Mouse (Mus musculus): Measurements from ENCODE around the gene Mcts1. TPM values are rescaled to one million over a fixed set of nuclear protein-coding genes. Genes with fewer than 3 reads are reported as not detected.

Mcts1 gene
- polyA plus RNA-seq, 1 experiment from 2014 or later, result 83.2 TPM

GRCm38 (mm10) chrX:38583261-38583660 lies 17.1 kb upstream of the Mcts1 start:
- DNase-seq (ENCODE audit: low spot score) (no peak), ATAC-seq (ENCODE audit: insufficient number of reproducible peaks, low FRiP score, low TSS enrichment, low read depth) (no peak)
- no peaks in the 10 kb centered on the region for H3K4me1 ChIP-seq (ENCODE audit: control insufficient read depth, insufficient read depth, low read length)
- no peaks in the 10 kb centered on the region for H3K27me3 ChIP-seq (ENCODE audit: control insufficient read depth, insufficient read depth, low read length)
- H3K4me3 ChIP-seq (ENCODE audit: low read depth, low read length), result no peak overlapping the region
- H3K9me3 ChIP-seq (ENCODE audit: control insufficient read depth, low read length), result no peaks in the 10 kb centered on the region
- H3K4me2 ChIP-seq (ENCODE audit: low read depth, severe bottlenecking), result no peak overlapping the region
- no peaks in the 10 kb centered on the region for H3K36me3 ChIP-seq (ENCODE audit: control insufficient read depth, insufficient read depth, low read length)
- H3K27ac ChIP-seq (replicated peaks; ENCODE audit: low read depth, low read length), result no peak overlapping the region
- no peak overlapping the region for H3K9ac ChIP-seq (ENCODE audit: low read length)

- Histone ChIP-seq H3K4me1 (ENCODE audit: control insufficient read depth, insufficient read depth, low read length) (no peaks in the 10 kb centered on the region), H3K9ac (ENCODE audit: low read length) (no peak overlapping the region), H3K27me3 (ENCODE audit: control insufficient read depth, insufficient read depth, low read length) (no peaks in the 10 kb centered on the region), H3K36me3 (ENCODE audit: control insufficient read depth, insufficient read depth, low read length) (no peaks in the 10 kb centered on the region), H3K9me3 (ENCODE audit: control insufficient read depth, low read length) (no peaks in the 10 kb centered on the region), H3K4me2 (ENCODE audit: low read depth, severe bottlenecking) (no peak overlapping the region), H3K4me3 (ENCODE audit: low read depth, low read length) (no peak overlapping the region), H3K27ac (replicated peaks; ENCODE audit: low read depth, low read length) (no peak overlapping the region)
- 34% methylated on average over 4 of the region's 4 CpGs for WGBS
- DNase-seq (ENCODE audit: low spot score) (no peak), ATAC-seq (ENCODE audit: insufficient number of reproducible peaks, low FRiP score, low TSS enrichment, low read depth) (no peak)
These were observed 10.6 kb upstream of the Mcts1 start for GRCm38 (mm10) chrX:38589827-38590226.

GRCm38 (mm10) chrX:38591749-38592148 lies 8.6 kb upstream of the Mcts1 start:
- Histone ChIP-seq H3K4me2 (ENCODE audit: low read depth, severe bottlenecking) (no peak overlapping the region), H3K27ac (replicated peaks; ENCODE audit: low read depth, low read length) (no peak overlapping the region), H3K4me3 (ENCODE audit: low read depth, low read length) (no peak overlapping the region), H3K9me3 (ENCODE audit: control insufficient read depth, low read length) (no peaks in the 10 kb centered on the region), H3K9ac (ENCODE audit: low read length) (no peak overlapping the region), H3K27me3 (ENCODE audit: control insufficient read depth, insufficient read depth, low read length) (no peaks in the 10 kb centered on the region), H3K36me3 (ENCODE audit: control insufficient read depth, insufficient read depth, low read length) (no peaks in the 10 kb centered on the region), H3K4me1 (ENCODE audit: control insufficient read depth, insufficient read depth, low read length) (no peaks in the 10 kb centered on the region)
- WGBS, result 87% methylated on average over 3 of the region's 3 CpGs
- no peak for ATAC-seq (ENCODE audit: insufficient number of reproducible peaks, low FRiP score, low TSS enrichment, low read depth)
- DNase-seq (ENCODE audit: low spot score), result no peak

- ATAC-seq (ENCODE audit: insufficient number of reproducible peaks, low FRiP score, low TSS enrichment, low read depth), result no peak
- Histone ChIP-seq H3K4me3 (ENCODE audit: low read depth, low read length) (no peak overlapping the region), H3K27me3 (ENCODE audit: control insufficient read depth, insufficient read depth, low read length) (no peaks in the 10 kb centered on the region), H3K4me1 (ENCODE audit: control insufficient read depth, insufficient read depth, low read length) (no peaks in the 10 kb centered on the region), H3K36me3 (ENCODE audit: control insufficient read depth, insufficient read depth, low read length) (no peaks in the 10 kb centered on the region), H3K9me3 (ENCODE audit: control insufficient read depth, low read length) (no peaks in the 10 kb centered on the region), H3K4me2 (ENCODE audit: low read depth, severe bottlenecking) (no peak overlapping the region), H3K27ac (replicated peaks; ENCODE audit: low read depth, low read length) (no peak overlapping the region), H3K9ac (ENCODE audit: low read length) (no peak overlapping the region)
- peak; percentile 19 for DNase-seq (ENCODE audit: low spot score)
- 69% methylated on average over 5 of the region's 5 CpGs for WGBS
These were observed 7.0 kb upstream of the Mcts1 start for GRCm38 (mm10) chrX:38593180-38593889.

- no peak for ATAC-seq (ENCODE audit: insufficient number of reproducible peaks, low FRiP score, low TSS enrichment, low read depth)
These were observed 604 bp downstream of the Mcts1 start for GRCm38 (mm10) chrX:38600995-38601369.

GRCm38 (mm10) chrX:38634801-38635637 lies 34.6 kb downstream of the Mcts1 start, which contains the start of gene C1galt1c1:
Gene C1galt1c1, minus strand, starts transcription at chrX:38635087.
- H3K9ac ChIP-seq (ENCODE audit: low read length), result peak within 1 kb of the TSS; percentile 73
- H3K4me3 ChIP-seq (ENCODE audit: low read depth, low read length), result peak within 1 kb of the TSS; percentile 46
- DNase-seq (ENCODE audit: low spot score) (peak; percentile 87), ATAC-seq (ENCODE audit: insufficient number of reproducible peaks, low FRiP score, low TSS enrichment, low read depth) (peak; percentile 99)
- no peaks in the 10 kb centered on the region for H3K27me3 ChIP-seq (ENCODE audit: control insufficient read depth, insufficient read depth, low read length)
- no peaks in the 10 kb centered on the region for H3K36me3 ChIP-seq (ENCODE audit: control insufficient read depth, insufficient read depth, low read length)
- H3K9me3 ChIP-seq (ENCODE audit: control insufficient read depth, low read length), result no peaks in the 10 kb centered on the region
- WGBS, result 20% methylated on average over 34 of the region's 43 CpGs
- H3K27ac ChIP-seq (replicated peaks; ENCODE audit: low read depth, low read length), result peak within 1 kb of the TSS; percentile 62
- peak within 1 kb of the TSS; percentile 40 for H3K4me2 ChIP-seq (ENCODE audit: low read depth, severe bottlenecking)
- no peaks in the 10 kb centered on the region for H3K4me1 ChIP-seq (ENCODE audit: control insufficient read depth, insufficient read depth, low read length)

More at GRCm38 (mm10) chrX:38600995-38601369, 604 bp downstream of the Mcts1 start:
- Histone ChIP-seq H3K9ac (ENCODE audit: low read length) (peak overlapping the region; percentile 53; the same call in 1 of the 2 replicates), H3K4me1 (ENCODE audit: control insufficient read depth, insufficient read depth, low read length) (no peaks in the 10 kb centered on the region), H3K9me3 (ENCODE audit: control insufficient read depth, low read length) (no peaks in the 10 kb centered on the region), H3K4me2 (ENCODE audit: low read depth, severe bottlenecking) (peak overlapping the region; percentile 52; the same call in 1 of the 2 replicates), H3K36me3 (ENCODE audit: control insufficient read depth, insufficient read depth, low read length) (no peaks in the 10 kb centered on the region), H3K4me3 (ENCODE audit: low read depth, low read length) (peak overlapping the region; percentile 37), H3K27me3 (ENCODE audit: control insufficient read depth, insufficient read depth, low read length) (no peaks in the 10 kb centered on the region), H3K27ac (replicated peaks; ENCODE audit: low read depth, low read length) (peak overlapping the region; percentile 51; the same call in 1 of the 2 replicates)
- 14% methylated on average over 3 of the region's 3 CpGs for WGBS
- DNase-seq (ENCODE audit: low spot score), result peak; percentile 20

GRCm38 (mm10) chrX:38635638-38635931 lies 35.2 kb downstream of the Mcts1 start:
- H3K4me3 ChIP-seq (ENCODE audit: low read depth, low read length), result no peak overlapping the region
- no peaks in the 10 kb centered on the region for H3K9me3 ChIP-seq (ENCODE audit: control insufficient read depth, low read length)
- peak overlapping the region; percentile 40; the same call in 1 of the 2 replicates for H3K4me2 ChIP-seq (ENCODE audit: low read depth, severe bottlenecking)

GRCm38 (mm10) chrX:38641435-38641834 lies 41.1 kb downstream of the Mcts1 start:
- Histone ChIP-seq H3K9me3 (ENCODE audit: control insufficient read depth, low read length) (no peaks in the 10 kb centered on the region), H3K9ac (ENCODE audit: low read length) (no peak overlapping the region), H3K4me1 (ENCODE audit: control insufficient read depth, insufficient read depth, low read length) (no peaks in the 10 kb centered on the region), H3K36me3 (ENCODE audit: control insufficient read depth, insufficient read depth, low read length) (no peaks in the 10 kb centered on the region), H3K4me3 (ENCODE audit: low read depth, low read length) (no peak overlapping the region), H3K4me2 (ENCODE audit: low read depth, severe bottlenecking) (no peak overlapping the region), H3K27ac (replicated peaks; ENCODE audit: low read depth, low read length) (no peak overlapping the region), H3K27me3 (ENCODE audit: control insufficient read depth, insufficient read depth, low read length) (no peaks in the 10 kb centered on the region)
- WGBS, result 18% methylated on average over 4 of the region's 4 CpGs
- ATAC-seq (ENCODE audit: insufficient number of reproducible peaks, low FRiP score, low TSS enrichment, low read depth) (no peak), DNase-seq (ENCODE audit: low spot score) (peak; percentile 20)

More at GRCm38 (mm10) chrX:38635638-38635931, 35.2 kb downstream of the Mcts1 start:
- no peaks in the 10 kb centered on the region for H3K4me1 ChIP-seq (ENCODE audit: control insufficient read depth, insufficient read depth, low read length)
- ATAC-seq (ENCODE audit: insufficient number of reproducible peaks, low FRiP score, low TSS enrichment, low read depth) (no peak; the same call in 1 of the 2 replicates), DNase-seq (ENCODE audit: low spot score) (no peak)
- no peaks in the 10 kb centered on the region for H3K27me3 ChIP-seq (ENCODE audit: control insufficient read depth, insufficient read depth, low read length)
- H3K36me3 ChIP-seq (ENCODE audit: control insufficient read depth, insufficient read depth, low read length), result no peaks in the 10 kb centered on the region
- H3K9ac ChIP-seq (ENCODE audit: low read length), result no peak overlapping the region
- H3K27ac ChIP-seq (replicated peaks; ENCODE audit: low read depth, low read length), result no peak overlapping the region

Data from limb, embryonic 11.5 days (tissue).